ENCODE assay signal across 1 mouse cellular context in the genomic region with DNA sequence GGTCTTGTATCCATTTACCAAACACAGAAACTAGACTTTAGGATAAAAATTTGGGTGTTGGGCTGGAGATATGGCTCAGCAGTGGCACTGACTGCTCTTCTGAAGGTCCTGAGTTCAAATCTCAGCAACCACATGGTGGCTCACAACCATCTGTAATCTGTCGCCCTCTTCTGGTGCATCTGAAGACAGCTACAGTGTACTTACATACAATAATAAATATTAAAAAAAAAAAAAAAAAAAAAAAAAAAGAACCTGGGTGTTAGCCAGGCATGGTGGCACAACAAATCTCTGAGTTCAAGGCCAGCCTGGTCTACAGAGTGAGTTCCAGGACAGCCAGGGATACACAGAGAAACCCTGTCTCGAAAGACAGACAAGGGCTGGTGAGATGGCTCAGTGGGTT.
TF ChIP-seq lines count a peak whose summit lies in the region.

No protein-coding gene starts in this region.

TF ChIP-seq in CH12.LX, 34 proteins besides CTCF, POLR2A, EP300 and RAD21:
- TF ChIP-seq ZNF384 (IDR thresholded peaks at IDR 0.05; ENCODE audit: low read depth, low read length) (peak; percentile 81), MYC (IDR thresholded peaks at IDR 0.05; ENCODE audit: low read depth, low read length) (peak; percentile 67)
